Mouse (Mus musculus): ENCODE data around the gene Tjp1.

DNA sequence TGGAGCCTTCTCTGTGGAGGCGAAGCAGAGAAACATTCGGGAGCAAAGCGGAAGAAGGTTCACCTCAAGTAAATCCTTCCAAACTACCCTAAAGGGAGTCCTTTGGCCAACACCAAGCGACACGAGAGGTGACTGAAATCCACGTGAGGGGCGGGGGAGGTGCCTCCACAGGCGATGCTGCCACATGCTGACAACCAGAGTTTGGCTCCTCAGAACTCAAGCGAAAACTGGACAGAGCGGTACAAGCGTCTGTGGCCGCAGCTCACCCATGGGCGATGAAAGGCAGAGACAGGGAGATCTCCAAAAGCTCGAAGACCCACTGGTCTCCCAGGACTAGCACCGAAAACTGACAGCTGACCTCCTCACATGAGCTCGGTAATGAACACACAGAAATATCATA, 244.7 kb downstream of the Tjp1 start:
- TF ChIP-seq ZNF384 (IDR thresholded peaks at IDR 0.05; ENCODE audit: low read depth, low read length), result no peak
- TF ChIP-seq HCFC1 (IDR thresholded peaks at IDR 0.05; ENCODE audit: borderline replicate concordance, insufficient read depth, low read length), result no peak
- TF ChIP-seq MAFK (IDR thresholded peaks at IDR 0.05; ENCODE audit: insufficient read depth, low read depth, low read length), result no peak
- no peak for TF ChIP-seq CHD2 (IDR thresholded peaks at IDR 0.05; ENCODE audit: low read depth, low read length)

Data from ES-E14 (cell line).